Mouse (Mus musculus) forebrain, embryonic 14.5 days (tissue): ENCODE data around the gene Gm10273. TPM values are rescaled to one million over a fixed set of nuclear protein-coding genes. Genes with fewer than 3 reads are reported as not detected.

Experiments used
- ATAC-seq: fragments of 200-750 bp; cut with Nextera tagmentation; 2 replicates; pipeline ENCODE4 v1.8.0; 2017; ENCODE audit warnings: mild to moderate bottlenecking, moderate library complexity
- DNase-seq: peaks from one replicate; pipeline ENCODE4 v3.0.0-alpha.2; 2015; ENCODE audit warnings: low spot score
- H3K27ac ChIP-seq: fragments of 300-500 bp; sonication (generic); 2 replicates; pipeline ENCODE4 v1.5.1; 2014; ENCODE audit warnings: low read depth, mild to moderate bottlenecking, control low read depth, low read length, moderate library complexity
- H3K27me3 ChIP-seq: fragments of 300-500 bp; sonication (generic); replicated peaks from 2 replicates; pipeline ENCODE4 v1.6.1; 2014; ENCODE audit warnings: low read length, control low read depth, mixed read lengths; ENCODE audit not compliant: control insufficient read depth, insufficient read depth
- H3K36me3 ChIP-seq: fragments of 300-500 bp; sonication (generic); 2 replicates; pipeline ENCODE4 v1.6.1; 2014; ENCODE audit warnings: low read length, control low read depth; ENCODE audit not compliant: control insufficient read depth, insufficient read depth
- H3K4me1 ChIP-seq: fragments of 300-500 bp; sonication (generic); 2 replicates; pipeline ENCODE4 v1.6.1; 2014; ENCODE audit warnings: antibody characterized with exemption, low read length, control low read depth; ENCODE audit not compliant: control insufficient read depth, insufficient read depth
- H3K4me2 ChIP-seq: fragments of 300-500 bp; sonication (generic); 2 replicates; pipeline ENCODE4 v1.6.1; 2014; ENCODE audit warnings: mild to moderate bottlenecking, control low read depth, low read length
- H3K4me3 ChIP-seq: fragments of 300-500 bp; sonication (generic); 2 replicates; pipeline ENCODE4 v1.5.1; 2014; ENCODE audit warnings: low read depth, low read length, control low read depth
- H3K9ac ChIP-seq: fragments of 300-500 bp; sonication (generic); 2 replicates; pipeline ENCODE4 v1.6.1; 2014; ENCODE audit warnings: mild to moderate bottlenecking, low read length, control low read depth, moderate library complexity
- H3K9me3 ChIP-seq: fragments of 300-500 bp; sonication (generic); replicated peaks from 2 replicates; pipeline ENCODE4 v1.6.1; 2016; ENCODE audit warnings: low read length, control low read depth, mixed read lengths; ENCODE audit not compliant: control insufficient read depth
- WGBS: fragments of 180-500 bp; shearing (Covaris S2); extraction: QIAGEN DNeasy Blood & Tissue Kit; methylation state at CpG from one replicate; pipeline ENCODE4 v1.1.7; 2014; 5-methylcytosine and 5-hydroxymethylcytosine counted together
- polyA plus RNA-seq: library from polyadenylated mRNA; unstranded; fragments of >200 nt; fragmentation: Nextera tagmentation; extraction: Ambion mirVana; gene quantifications from 2 replicates; pipeline ENCODE4 v1.2.1, GENCODE M21; 2014

Gene Gm10273
- polyA plus RNA-seq, 1 experiment from 2014 or later = not detected

DNA sequence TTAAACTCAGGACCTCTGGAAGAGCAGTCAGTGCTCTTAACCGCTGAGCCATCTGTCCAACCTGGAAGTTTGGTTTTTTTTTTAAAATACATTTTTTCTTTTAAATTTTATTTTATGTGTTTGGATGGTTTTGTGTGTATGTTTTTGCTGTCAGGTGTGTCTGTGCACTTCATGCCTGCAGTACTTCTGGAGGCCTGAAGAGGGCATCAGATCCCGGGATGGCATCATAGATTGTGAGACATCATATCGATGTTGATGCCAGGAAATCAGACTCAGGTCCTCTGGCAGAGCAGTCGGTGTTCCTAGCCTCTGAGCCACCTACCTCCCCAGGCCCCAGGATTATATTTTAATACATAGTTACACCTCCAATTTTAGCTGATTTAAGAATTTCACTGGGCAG, 18.3 kb downstream of the Gm10273 start:
- no peak overlapping the region for H3K4me2 ChIP-seq
- no peaks in the 10 kb centered on the region for H3K9me3 ChIP-seq
- no peak for DNase-seq
- 95% methylated on average over 4 of the region's 4 CpGs for WGBS
- no peaks in the 10 kb centered on the region for H3K4me1 ChIP-seq
- no peaks in the 10 kb centered on the region for H3K27me3 ChIP-seq
- H3K36me3 ChIP-seq = no peaks in the 10 kb centered on the region
- H3K4me3 ChIP-seq = no peak overlapping the region
- H3K9ac ChIP-seq = no peak overlapping the region
- no peak for ATAC-seq
- no peak overlapping the region for H3K27ac ChIP-seq

DNA sequence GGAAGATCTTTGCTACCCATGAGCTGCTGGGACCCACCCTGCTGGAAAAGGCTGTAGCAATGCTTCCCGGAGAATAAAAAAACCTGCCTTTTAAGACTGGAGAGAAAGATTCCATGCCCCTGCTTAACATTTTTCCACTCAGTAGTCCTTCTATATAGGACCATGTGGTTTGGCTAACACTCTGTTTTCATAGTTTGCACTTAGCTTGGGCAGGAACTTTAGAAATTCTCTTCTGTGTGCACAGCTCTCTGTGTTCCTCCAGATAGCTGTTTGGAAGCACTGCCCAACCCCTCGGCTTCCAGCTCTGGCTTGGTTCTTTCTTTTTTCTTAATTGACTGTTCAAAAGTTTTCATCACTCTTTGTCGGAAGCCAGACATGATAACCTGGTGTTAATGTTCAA, 21.2 kb downstream of the Gm10273 start:
- no peak for ATAC-seq
- no peaks in the 10 kb centered on the region for H3K9me3 ChIP-seq
- no peak overlapping the region for H3K4me2 ChIP-seq
- no peak overlapping the region for H3K27ac ChIP-seq
- H3K4me1 ChIP-seq = no peaks in the 10 kb centered on the region
- H3K4me3 ChIP-seq = no peak overlapping the region
- no peaks in the 10 kb centered on the region for H3K36me3 ChIP-seq
- 84% methylated on average over 3 of the region's 3 CpGs for WGBS
- DNase-seq = no peak
- H3K27me3 ChIP-seq = no peaks in the 10 kb centered on the region
- H3K9ac ChIP-seq = no peak overlapping the region

DNA sequence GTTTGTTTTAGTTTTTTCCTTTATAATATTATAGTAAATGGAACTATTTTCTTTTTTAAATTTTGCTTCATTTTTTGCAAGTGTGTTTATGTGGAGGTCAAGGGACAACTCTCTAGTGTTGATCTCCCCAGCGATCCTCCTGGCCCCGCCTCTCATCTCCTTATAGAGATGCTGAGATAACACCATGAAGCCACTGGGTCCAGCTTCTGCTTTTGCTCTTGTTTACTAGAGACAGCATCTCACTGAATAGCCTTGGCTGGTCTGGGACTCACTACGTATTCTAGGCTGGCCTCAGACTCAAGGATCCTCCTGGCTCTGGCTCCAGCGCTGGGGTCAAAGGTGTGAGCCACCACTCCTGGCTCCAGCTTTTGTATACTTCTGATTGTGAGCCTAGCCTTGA, 24.1 kb downstream of the Gm10273 start:
- H3K27me3 ChIP-seq = no peaks in the 10 kb centered on the region
- no peak for ATAC-seq
- H3K4me2 ChIP-seq = no peak overlapping the region
- DNase-seq = no peak
- 92% methylated on average over 4 of the region's 4 CpGs for WGBS
- no peak overlapping the region for H3K27ac ChIP-seq
- H3K36me3 ChIP-seq = no peaks in the 10 kb centered on the region
- no peak overlapping the region for H3K9ac ChIP-seq
- no peak overlapping the region for H3K4me3 ChIP-seq
- H3K4me1 ChIP-seq = no peaks in the 10 kb centered on the region
- H3K9me3 ChIP-seq = no peaks in the 10 kb centered on the region

DNA sequence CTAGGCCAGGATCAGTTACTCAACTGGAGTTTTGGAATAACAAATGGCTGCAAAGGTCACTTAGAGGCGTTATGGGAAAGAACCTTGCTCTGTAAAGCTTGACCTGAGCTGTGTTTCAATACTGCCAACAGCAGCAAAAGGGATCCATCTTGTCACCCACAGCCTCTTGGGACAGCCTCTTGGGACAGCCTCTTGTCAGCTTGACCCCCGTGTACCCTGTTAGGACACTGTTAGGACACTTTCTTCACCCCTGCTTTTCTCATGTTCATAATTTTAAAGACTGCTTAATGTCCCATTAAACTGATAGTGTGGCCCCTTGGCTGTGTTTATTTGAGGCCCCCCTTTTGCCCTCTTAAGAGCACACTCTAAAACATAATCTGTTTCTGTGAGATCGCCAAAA, 29.0 kb downstream of the Gm10273 start:
- H3K4me1 ChIP-seq = no peaks in the 10 kb centered on the region
- WGBS = 86% methylated on average over 3 of the region's 3 CpGs
- H3K4me2 ChIP-seq = no peak overlapping the region
- no peaks in the 10 kb centered on the region for H3K36me3 ChIP-seq
- H3K27ac ChIP-seq = no peak overlapping the region
- ATAC-seq (no peak), DNase-seq (no peak)
- H3K27me3 ChIP-seq = no peaks in the 10 kb centered on the region
- H3K4me3 ChIP-seq = no peak overlapping the region
- H3K9ac ChIP-seq = no peak overlapping the region
- H3K9me3 ChIP-seq = no peaks in the 10 kb centered on the region

DNA sequence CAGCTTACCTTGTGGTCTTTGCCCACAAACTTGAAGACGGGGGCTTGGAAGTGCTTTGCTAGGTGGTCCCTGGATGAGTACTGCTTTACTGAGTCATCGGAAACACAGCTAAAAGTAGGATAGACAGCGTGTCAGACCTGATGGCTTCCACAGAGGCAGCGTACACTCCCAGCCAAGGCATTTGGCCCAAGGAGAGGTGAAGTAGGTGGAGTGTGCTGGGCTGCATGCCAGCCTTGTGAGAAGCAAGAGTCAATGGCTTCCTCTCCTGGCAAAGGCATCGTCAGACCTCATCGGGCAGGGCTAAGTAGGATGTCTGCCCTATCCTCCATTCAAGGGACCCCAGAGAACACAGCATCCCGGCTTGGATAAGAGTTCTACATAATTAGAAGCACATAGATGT, 29.9 kb downstream of the Gm10273 start:
- ATAC-seq (no peak), DNase-seq (no peak)
- H3K9ac ChIP-seq = no peak overlapping the region
- no peak overlapping the region for H3K4me3 ChIP-seq
- H3K36me3 ChIP-seq = no peaks in the 10 kb centered on the region
- H3K9me3 ChIP-seq = no peaks in the 10 kb centered on the region
- WGBS = 80% methylated on average over 7 of the region's 7 CpGs
- no peaks in the 10 kb centered on the region for H3K4me1 ChIP-seq
- no peak overlapping the region for H3K4me2 ChIP-seq
- no peak overlapping the region for H3K27ac ChIP-seq
- no peaks in the 10 kb centered on the region for H3K27me3 ChIP-seq

DNA sequence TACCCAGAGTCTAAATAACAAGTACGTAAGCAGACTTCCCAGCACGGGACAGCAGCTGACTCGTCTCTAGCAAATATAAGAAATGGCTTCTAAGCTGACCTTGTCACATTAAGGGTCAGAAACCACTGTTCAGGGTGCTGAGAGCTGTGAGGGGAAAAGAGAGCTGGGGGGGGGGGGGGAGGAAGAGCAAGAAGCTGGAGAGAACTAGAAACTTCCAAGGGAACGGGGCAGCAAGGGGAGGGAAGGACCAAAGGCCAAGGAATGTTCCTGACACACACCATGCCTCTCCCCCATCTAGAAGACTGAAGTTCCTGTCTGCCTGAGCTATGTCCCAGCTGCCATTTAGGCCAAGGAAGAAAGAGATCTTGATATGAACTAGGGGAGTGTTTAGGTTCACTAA, 30.9 kb downstream of the Gm10273 start:
- no peaks in the 10 kb centered on the region for H3K9me3 ChIP-seq
- no peaks in the 10 kb centered on the region for H3K27me3 ChIP-seq
- H3K4me2 ChIP-seq = no peak overlapping the region
- ATAC-seq = no peak
- H3K4me3 ChIP-seq = no peak overlapping the region
- H3K27ac ChIP-seq = no peak overlapping the region
- 91% methylated on average over 4 of the region's 4 CpGs for WGBS
- no peak for DNase-seq
- H3K4me1 ChIP-seq = no peaks in the 10 kb centered on the region
- no peaks in the 10 kb centered on the region for H3K36me3 ChIP-seq
- H3K9ac ChIP-seq = no peak overlapping the region

DNA sequence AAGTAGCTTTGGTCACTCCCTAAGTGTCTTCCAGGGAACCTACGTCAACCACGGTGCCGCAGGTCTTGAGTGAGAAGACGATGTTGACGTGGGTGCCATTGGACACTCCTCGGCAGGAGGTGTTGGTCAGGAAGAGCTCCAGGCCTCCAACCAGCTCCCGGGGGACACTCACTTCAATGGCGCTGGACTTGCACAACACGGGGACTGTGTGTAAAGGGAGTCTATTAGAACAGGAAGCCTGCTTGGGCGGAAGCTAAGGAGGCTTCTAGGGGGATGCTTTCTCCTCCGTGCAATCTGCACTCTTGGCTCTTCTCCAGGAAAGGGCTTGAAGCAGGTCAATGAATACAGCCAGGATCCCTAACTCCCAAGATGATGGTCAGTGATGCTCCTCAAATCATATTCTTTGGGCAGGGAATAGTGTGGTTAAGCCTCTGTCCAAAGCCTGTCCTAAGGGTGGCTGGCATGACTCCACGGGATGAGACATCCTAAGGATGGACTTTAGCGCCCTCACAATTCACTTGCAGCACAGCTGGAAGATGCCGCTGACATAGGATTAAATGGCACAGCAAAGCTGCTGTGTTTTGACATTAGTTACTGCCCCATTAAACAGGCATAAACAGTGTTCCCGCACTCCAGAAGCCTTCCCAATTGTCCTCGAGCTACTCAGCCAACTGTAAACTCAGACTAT, 34.2 kb downstream of the Gm10273 start:
- Histone ChIP-seq H3K9me3 (no peaks in the 10 kb centered on the region), H3K27ac (no peak overlapping the region), H3K4me3 (no peak overlapping the region), H3K9ac (no peak overlapping the region), H3K4me2 (no peak overlapping the region), H3K36me3 (no peaks in the 10 kb centered on the region), H3K4me1 (no peaks in the 10 kb centered on the region), H3K27me3 (no peaks in the 10 kb centered on the region)
- ATAC-seq = no peak
- WGBS = 80% methylated on average over 16 of the region's 16 CpGs
- DNase-seq = no peak

DNA sequence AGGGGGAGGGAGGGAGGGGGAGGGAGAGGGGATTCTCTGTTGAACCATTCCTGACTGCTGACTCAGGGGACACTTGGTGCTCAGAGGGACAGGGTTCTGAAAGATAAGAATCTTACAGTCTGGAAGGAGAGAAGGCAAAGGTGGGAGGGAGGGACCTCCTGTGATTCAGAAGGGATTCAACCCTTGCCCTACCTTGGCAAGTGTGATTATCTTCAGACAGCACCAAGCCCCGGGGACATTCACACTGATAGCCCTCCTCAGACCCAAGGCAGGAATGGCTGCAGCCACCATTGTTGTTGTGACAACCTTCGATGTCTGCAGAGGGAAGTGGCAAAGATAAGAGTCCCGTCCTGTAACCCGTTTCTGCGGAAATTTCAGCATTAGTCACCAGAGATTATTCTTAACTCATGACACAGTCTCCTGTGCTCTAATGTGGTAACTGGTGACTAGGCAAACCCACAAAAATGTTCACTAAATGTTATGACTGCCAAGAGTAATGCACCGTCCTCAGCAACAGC, 35.3 kb downstream of the Gm10273 start:
- H3K4me2 ChIP-seq = no peak overlapping the region
- DNase-seq = no peak
- ATAC-seq = no peak
- H3K27ac ChIP-seq = no peak overlapping the region
- no peak overlapping the region for H3K4me3 ChIP-seq
- H3K4me1 ChIP-seq = no peaks in the 10 kb centered on the region
- WGBS = 77% methylated on average over 6 of the region's 6 CpGs
- H3K27me3 ChIP-seq = no peaks in the 10 kb centered on the region
- H3K36me3 ChIP-seq = no peaks in the 10 kb centered on the region
- no peaks in the 10 kb centered on the region for H3K9me3 ChIP-seq
- H3K9ac ChIP-seq = no peak overlapping the region

DNA sequence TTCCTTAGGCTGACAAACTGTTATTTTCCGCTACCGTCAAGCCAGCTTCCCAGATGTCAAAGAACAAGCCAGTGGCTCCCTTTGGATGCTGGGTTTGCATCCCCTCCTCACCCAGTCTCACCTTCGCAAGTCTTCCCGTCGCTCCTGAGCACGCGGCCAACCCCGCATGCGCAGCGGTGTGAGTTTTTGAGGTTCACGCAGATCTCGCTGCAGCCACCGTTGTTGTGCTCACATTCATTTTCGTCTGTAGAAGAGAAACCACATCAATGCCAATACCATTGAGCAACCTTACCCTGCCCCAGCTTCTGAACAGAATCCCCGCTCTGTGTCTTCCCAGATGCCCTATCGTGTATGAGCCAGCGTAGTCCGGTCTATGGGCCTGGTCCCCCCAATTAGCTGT, 40.3 kb downstream of the Gm10273 start:
- Histone ChIP-seq H3K4me2 (no peak overlapping the region), H3K4me1 (no peaks in the 10 kb centered on the region), H3K4me3 (no peak overlapping the region), H3K27me3 (no peaks in the 10 kb centered on the region), H3K9ac (no peak overlapping the region), H3K27ac (no peak overlapping the region), H3K36me3 (no peaks in the 10 kb centered on the region), H3K9me3 (no peaks in the 10 kb centered on the region)
- ATAC-seq = no peak
- DNase-seq = no peak
- 94% methylated on average over 18 of the region's 18 CpGs for WGBS
